Mouse (Mus musculus): ENCODE results near the gene Pole. TPM values are rescaled to one million over a fixed set of nuclear protein-coding genes. Genes with fewer than 3 reads are reported as not detected.
A peak's percentile ranks its signal among the peaks of the same experiment; 100 is the strongest.

Gene Pole
- polyA plus RNA-seq, 1 experiment, result 1.7 TPM

GRCm38 (mm10) chr5:110281984-110282383, 4.1 kb upstream of the Pole start:
- no peak for DNase-seq
- peaks cover 4% of the 10 kb centered on the region; the same call in 1 of the 2 replicates for H3K4me1 ChIP-seq (ENCODE audit: control insufficient read depth, insufficient read depth, low read length)
- 62% methylated on average over 2 of the region's 2 CpGs for WGBS
- TF ChIP-seq POLR2A (IDR thresholded peaks at IDR 0.05; ENCODE audit: borderline replicate concordance, extremely low read depth, low read depth, low read length) (no peak), CTCF (IDR thresholded peaks at IDR 0.05; ENCODE audit: insufficient read depth, low read length) (no peak)
- no peak overlapping the region for H3K4me3 ChIP-seq (replicated peaks; ENCODE audit: extremely low read depth, low read depth, low read length)

DNA sequence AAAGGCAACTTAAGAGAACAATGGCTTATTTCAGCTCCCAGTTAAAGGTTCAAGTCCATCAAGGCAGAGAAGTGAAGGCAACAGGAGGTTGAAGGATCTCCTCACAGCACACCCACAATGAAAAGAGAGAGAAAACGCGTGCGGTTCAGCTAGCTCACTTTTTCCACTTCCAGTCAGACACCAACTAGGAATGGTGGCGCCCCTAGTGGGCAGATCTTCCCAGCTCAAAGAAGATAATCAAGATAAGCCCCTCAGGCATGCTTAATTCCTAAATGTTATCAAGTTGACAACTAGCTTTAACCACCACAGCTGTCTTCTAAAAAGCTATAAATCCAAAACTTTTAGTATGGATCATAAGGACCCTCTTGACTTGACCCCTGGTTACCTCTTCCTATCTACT, 1.6 kb upstream of the Pole start:
- H3K4me3 ChIP-seq (replicated peaks; ENCODE audit: extremely low read depth, low read depth, low read length), result no peak overlapping the region
- 6% methylated on average over 4 of the region's 4 CpGs for WGBS
- no peak for TF ChIP-seq POLR2A (IDR thresholded peaks at IDR 0.05; ENCODE audit: borderline replicate concordance, extremely low read depth, low read depth, low read length)
- peak; percentile 63 for TF ChIP-seq CTCF (IDR thresholded peaks at IDR 0.05; ENCODE audit: insufficient read depth, low read length)
- DNase-seq, result peak; percentile 62
- H3K4me1 ChIP-seq (ENCODE audit: control insufficient read depth, insufficient read depth, low read length), result peaks cover 4% of the 10 kb centered on the region; the same call in 1 of the 2 replicates

DNA sequence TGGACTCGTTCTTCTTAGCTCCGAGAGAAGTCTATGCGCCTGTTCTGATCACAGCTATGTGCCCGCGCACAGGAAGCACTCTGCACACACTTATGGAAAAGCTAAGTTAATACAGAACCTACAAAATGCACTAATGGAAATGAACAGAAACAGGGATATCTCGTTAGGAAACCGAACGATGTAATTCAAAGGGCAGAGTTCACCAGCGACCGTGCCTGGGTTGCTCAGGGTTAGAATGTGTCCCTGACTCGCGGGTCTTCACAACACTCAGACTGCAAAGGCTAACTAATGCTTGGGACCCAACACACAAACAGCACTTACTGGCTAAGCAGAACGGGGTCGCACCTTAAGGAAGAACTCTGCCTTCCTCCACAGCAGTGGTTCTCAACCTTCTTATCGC, 950 bp upstream of the Pole start:
- 3% methylated on average over 15 of the region's 15 CpGs for WGBS
- H3K4me3 ChIP-seq (replicated peaks; ENCODE audit: extremely low read depth, low read depth, low read length), result peak overlapping the region; percentile 78
- peaks cover 4% of the 10 kb centered on the region; the same call in 1 of the 2 replicates for H3K4me1 ChIP-seq (ENCODE audit: control insufficient read depth, insufficient read depth, low read length)
- DNase-seq, result peak; percentile 12
- TF ChIP-seq CTCF (IDR thresholded peaks at IDR 0.05; ENCODE audit: insufficient read depth, low read length) (no peak), POLR2A (IDR thresholded peaks at IDR 0.05; ENCODE audit: borderline replicate concordance, extremely low read depth, low read depth, low read length) (no peak)

GRCm38 (mm10) chr5:110286446-110287083, 459 bp downstream of the Pole start:
- Histone ChIP-seq H3K4me3 (replicated peaks; ENCODE audit: extremely low read depth, low read depth, low read length) (peak overlapping the region; percentile 63), H3K4me1 (ENCODE audit: control insufficient read depth, insufficient read depth, low read length) (peaks cover 4% of the 10 kb centered on the region; the same call in 1 of the 2 replicates)
- no peak for DNase-seq
- under 1% methylated on average over 31 of the region's 31 CpGs for WGBS
- TF ChIP-seq CTCF (IDR thresholded peaks at IDR 0.05; ENCODE audit: insufficient read depth, low read length) (no peak), POLR2A (IDR thresholded peaks at IDR 0.05; ENCODE audit: borderline replicate concordance, extremely low read depth, low read depth, low read length) (no peak)

DNA sequence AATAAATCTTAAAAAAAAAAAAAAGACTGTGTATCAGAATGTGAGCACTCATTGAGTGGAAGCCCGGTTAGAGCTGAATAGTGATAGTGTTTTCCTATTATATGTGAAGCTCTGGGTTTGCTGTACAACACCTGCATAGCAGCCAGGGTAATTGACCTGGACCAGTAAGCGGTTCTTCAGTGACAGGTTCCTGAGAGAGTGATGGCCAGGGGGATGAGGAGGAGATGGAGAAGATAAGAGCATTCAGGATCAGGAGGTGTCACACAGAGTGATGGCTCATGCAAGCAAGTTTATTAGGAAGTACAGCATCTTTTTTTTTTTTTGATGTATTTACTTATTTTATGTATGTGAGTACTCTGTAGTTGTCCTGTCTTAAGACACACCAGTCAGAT, 974 bp downstream of the Pole start:
- WGBS, result 41% methylated on average over 2 of the region's 2 CpGs
- no peak for DNase-seq
- TF ChIP-seq CTCF (IDR thresholded peaks at IDR 0.05; ENCODE audit: insufficient read depth, low read length) (no peak), POLR2A (IDR thresholded peaks at IDR 0.05; ENCODE audit: borderline replicate concordance, extremely low read depth, low read depth, low read length) (no peak)
- peaks cover 4% of the 10 kb centered on the region; the same call in 1 of the 2 replicates for H3K4me1 ChIP-seq (ENCODE audit: control insufficient read depth, insufficient read depth, low read length)
- H3K4me3 ChIP-seq (replicated peaks; ENCODE audit: extremely low read depth, low read depth, low read length), result no peak overlapping the region

DNA sequence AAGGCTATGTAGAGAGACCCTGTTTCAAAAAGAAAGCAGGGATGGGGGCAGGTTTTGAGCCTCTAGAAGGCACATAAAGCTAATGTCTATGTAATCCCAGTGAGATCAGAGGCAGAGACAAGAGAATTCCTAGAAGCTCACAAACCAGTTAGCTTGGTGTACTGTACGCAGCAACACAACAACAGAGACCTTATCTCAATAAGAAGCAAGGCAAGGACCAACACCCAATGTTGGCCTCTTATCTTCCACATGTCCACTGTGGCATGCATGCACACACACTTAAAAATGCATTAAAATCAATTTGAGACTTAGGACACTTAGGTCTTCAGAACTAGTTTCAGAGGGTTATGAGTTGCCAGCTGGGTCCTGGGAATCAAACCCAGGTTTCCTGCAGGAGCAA, 5.5 kb downstream of the Pole start:
- DNase-seq, result no peak
- H3K4me1 ChIP-seq (ENCODE audit: control insufficient read depth, insufficient read depth, low read length), result no peaks in the 10 kb centered on the region
- WGBS, result 92% methylated on average over 1 of the region's 1 CpGs
- TF ChIP-seq CTCF (IDR thresholded peaks at IDR 0.05; ENCODE audit: insufficient read depth, low read length), result no peak
- no peak for TF ChIP-seq POLR2A (IDR thresholded peaks at IDR 0.05; ENCODE audit: borderline replicate concordance, extremely low read depth, low read depth, low read length)
- H3K4me3 ChIP-seq (replicated peaks; ENCODE audit: extremely low read depth, low read depth, low read length), result no peak overlapping the region

- WGBS, result 74% methylated on average over 1 of the region's 1 CpGs
- DNase-seq, result no peak
- H3K4me1 ChIP-seq (ENCODE audit: control insufficient read depth, insufficient read depth, low read length), result no peaks in the 10 kb centered on the region
- no peak overlapping the region for H3K4me3 ChIP-seq (replicated peaks; ENCODE audit: extremely low read depth, low read depth, low read length)
- TF ChIP-seq CTCF (IDR thresholded peaks at IDR 0.05; ENCODE audit: insufficient read depth, low read length) (no peak), POLR2A (IDR thresholded peaks at IDR 0.05; ENCODE audit: borderline replicate concordance, extremely low read depth, low read depth, low read length) (no peak)
These were observed 10.5 kb downstream of the Pole start for GRCm38 (mm10) chr5:110296637-110297036.

GRCm38 (mm10) chr5:110300591-110300990, 14.5 kb downstream of the Pole start:
- DNase-seq, result no peak
- TF ChIP-seq CTCF (IDR thresholded peaks at IDR 0.05; ENCODE audit: insufficient read depth, low read length) (no peak), POLR2A (IDR thresholded peaks at IDR 0.05; ENCODE audit: borderline replicate concordance, extremely low read depth, low read depth, low read length) (no peak)

GRCm38 (mm10) chr5:110308861-110309260, 22.8 kb downstream of the Pole start:
- no peaks in the 10 kb centered on the region for H3K4me1 ChIP-seq (ENCODE audit: control insufficient read depth, insufficient read depth, low read length)
- TF ChIP-seq POLR2A (IDR thresholded peaks at IDR 0.05; ENCODE audit: borderline replicate concordance, extremely low read depth, low read depth, low read length), result no peak
- no peak for TF ChIP-seq CTCF (IDR thresholded peaks at IDR 0.05; ENCODE audit: insufficient read depth, low read length)
- 93% methylated on average over 7 of the region's 7 CpGs for WGBS
- no peak for DNase-seq
- no peak overlapping the region for H3K4me3 ChIP-seq (replicated peaks; ENCODE audit: extremely low read depth, low read depth, low read length)

More at GRCm38 (mm10) chr5:110300591-110300990, 14.5 kb downstream of the Pole start:
- no peaks in the 10 kb centered on the region for H3K4me1 ChIP-seq (ENCODE audit: control insufficient read depth, insufficient read depth, low read length)
- H3K4me3 ChIP-seq (replicated peaks; ENCODE audit: extremely low read depth, low read depth, low read length), result no peak overlapping the region
- WGBS, result 93% methylated on average over 2 of the region's 2 CpGs

- TF ChIP-seq POLR2A (IDR thresholded peaks at IDR 0.05; ENCODE audit: borderline replicate concordance, extremely low read depth, low read depth, low read length) (no peak), CTCF (IDR thresholded peaks at IDR 0.05; ENCODE audit: insufficient read depth, low read length) (no peak)
- no peaks in the 10 kb centered on the region for H3K4me1 ChIP-seq (ENCODE audit: control insufficient read depth, insufficient read depth, low read length)
- WGBS, result 93% methylated on average over 3 of the region's 3 CpGs
- no peak for DNase-seq
- no peak overlapping the region for H3K4me3 ChIP-seq (replicated peaks; ENCODE audit: extremely low read depth, low read depth, low read length)
These were observed 27.0 kb downstream of the Pole start for GRCm38 (mm10) chr5:110313127-110313526.

Measured in lung, adult 2 months (tissue).